Mouse (Mus musculus): ENCODE measurements around the gene Scgn.

Scgn gene

DNA sequence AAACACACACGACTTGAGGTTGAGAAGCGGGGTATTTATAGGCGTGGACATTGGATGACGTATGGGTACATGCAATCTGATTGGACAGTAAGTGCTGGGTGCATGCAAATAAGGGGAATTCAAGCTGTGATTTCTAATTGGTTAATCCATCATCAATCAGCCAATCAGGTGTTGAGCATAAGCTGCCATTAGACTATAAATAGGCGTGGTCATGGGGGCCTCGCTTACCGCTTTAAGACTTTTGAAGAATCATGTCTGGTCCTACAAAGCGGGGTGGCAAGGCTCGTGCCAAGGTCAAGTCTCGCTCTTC, 56.8 kb downstream of the Scgn start, which contains the start of gene Hist1h2aa:
Gene Hist1h2aa, plus strand, starts transcription at position 252 of the 310 bp plus-strand sequence.
- DNase-seq (ENCODE audit: low spot score): no peak

DNA sequence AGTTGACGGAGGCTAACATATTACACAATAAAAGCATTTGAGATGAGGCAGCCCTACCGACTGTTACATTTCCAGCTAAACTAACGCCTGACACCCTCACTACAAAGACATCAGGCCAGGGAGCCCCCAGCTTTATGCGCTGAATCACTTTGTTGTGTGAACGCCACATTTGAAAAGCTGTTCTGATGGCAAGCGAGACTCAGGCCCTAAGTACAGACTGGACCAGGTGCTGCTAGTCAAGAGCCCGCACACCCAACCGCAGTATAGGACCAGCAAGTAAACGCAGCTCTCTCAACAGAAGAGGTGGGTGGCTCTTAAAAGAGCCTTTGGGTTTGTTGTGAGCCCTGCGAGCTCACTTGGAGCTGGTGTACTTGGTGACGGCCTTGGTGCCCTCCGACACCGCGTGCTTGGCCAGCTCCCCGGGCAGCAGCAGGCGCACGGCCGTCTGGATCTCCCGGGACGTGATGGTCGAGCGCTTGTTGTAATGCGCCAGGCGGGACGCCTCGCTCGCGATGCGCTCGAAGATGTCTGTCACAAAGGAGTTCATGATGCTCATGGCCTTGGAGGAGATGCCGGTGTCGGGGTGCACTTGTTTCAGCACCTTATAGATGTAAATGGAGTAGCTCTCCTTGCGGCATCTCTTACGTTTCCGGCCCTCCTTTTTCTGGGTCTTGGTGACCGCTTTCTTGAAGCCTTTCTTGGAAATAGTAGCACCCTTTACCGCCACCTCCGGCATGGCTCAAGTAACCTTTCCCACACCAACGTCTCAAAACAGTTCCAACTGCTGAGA, 57.4 kb downstream of the Scgn start, which contains the start of gene Hist1h2ba:
Gene Hist1h2ba, minus strand, starts transcription at position 736 of the 790 bp plus-strand sequence.
- DNase-seq (ENCODE audit: low spot score): no peak

- DNase-seq (ENCODE audit: low spot score): no peak
These were observed 60.1 kb downstream of the Scgn start for GRCm38 (mm10) chr13:23930904-23931303.

- no peak for DNase-seq (ENCODE audit: low spot score)
These were observed 60.6 kb downstream of the Scgn start for GRCm38 (mm10) chr13:23930461-23930860.

- DNase-seq (ENCODE audit: low spot score): no peak
These were observed 62.4 kb downstream of the Scgn start for GRCm38 (mm10) chr13:23928637-23929036.

DNA sequence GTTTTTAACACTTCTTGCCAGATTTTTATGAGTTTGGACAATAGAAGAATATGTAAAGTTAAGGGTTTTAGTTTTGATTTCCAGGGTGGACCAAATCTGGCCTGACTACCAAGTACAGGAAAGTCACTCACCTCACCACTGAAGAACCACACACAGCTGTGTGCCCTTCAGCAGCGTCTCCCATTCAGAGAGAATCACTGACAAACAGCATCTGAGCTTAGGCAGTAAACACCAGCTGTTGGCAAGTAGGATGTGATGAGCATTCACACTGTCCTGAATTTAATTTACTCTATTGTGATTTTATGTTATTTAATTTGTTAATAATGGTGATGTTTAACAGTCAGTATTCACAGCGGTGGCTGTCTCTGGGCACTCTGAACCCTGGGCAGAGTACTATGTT, 65.2 kb downstream of the Scgn start:
- no peak for DNase-seq (ENCODE audit: low spot score)

DNA sequence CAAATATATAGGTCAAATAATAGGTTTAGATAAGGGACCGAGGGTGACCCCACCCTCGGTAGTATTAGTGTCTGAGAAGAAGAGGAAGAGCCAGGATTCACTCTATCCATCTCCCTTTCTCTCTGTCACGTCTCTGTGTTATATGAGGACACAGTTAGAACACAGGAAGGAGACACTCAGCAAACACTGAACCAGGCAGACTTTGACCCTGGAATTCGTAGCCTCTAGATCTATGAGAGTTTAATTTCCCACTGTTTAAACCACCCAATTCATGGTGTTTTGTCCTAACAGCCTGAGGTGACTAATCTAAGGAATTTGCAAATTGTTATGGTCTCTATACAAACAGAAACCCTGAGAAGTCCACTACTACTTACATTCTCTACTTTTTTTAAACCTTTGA, 73.3 kb downstream of the Scgn start:
- no peak for DNase-seq (ENCODE audit: low spot score)

DNA sequence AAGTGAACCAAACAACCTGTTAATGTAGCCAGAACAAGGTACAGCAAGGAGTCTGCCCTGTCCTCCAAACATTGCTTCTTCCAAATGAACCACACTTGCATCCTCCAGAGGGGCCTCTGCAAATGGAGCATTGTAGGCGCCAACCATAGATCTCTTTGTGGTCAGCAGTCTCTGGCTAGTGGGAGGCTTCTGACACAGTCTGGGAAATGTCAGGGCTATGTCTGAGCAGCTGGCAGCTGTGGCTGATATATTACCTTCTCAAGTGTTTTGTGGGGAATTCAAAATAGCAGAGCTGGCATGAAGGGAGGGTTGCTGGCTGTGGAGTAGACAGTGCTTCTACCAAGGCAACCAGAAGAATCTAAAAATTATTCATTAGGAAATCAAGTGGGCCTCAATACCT, 74.9 kb downstream of the Scgn start:
- DNase-seq (ENCODE audit: low spot score): no peak

- no peak for DNase-seq (ENCODE audit: low spot score)
These were observed 76.4 kb downstream of the Scgn start, which contains the start of gene Slc17a4 for GRCm38 (mm10) chr13:23914376-23915167. Slc17a4 (minus strand) TSS chr13:23915009.

DNA sequence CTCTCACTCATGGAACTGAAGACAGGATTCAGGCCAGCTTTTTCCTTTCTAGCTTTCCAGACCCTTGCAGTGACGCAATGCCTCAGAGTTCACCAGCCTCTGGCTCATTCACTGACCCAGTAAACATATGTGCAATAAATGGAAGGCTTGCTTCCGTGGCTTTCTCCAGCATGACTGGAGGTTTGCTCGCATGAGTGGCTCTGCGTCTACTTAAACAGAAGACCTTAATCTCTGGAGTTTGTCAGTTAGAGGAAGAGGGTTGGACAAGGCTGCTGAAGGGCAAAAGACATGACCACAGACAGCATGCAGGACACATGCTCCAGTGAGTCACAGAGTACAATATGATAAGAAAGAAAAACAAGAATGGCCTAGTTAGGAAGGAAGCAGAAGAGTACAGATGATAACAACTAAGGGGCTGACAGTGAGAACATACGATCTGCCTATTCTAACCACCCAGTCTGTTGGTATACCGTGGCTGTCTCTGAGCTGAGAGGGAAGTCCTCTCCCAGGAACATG, 77.2 kb downstream of the Scgn start:
- no peak for DNase-seq (ENCODE audit: low spot score)

GRCm38 (mm10) chr13:23911335-23911734, 79.7 kb downstream of the Scgn start:
- no peak for DNase-seq (ENCODE audit: low spot score)

DNA sequence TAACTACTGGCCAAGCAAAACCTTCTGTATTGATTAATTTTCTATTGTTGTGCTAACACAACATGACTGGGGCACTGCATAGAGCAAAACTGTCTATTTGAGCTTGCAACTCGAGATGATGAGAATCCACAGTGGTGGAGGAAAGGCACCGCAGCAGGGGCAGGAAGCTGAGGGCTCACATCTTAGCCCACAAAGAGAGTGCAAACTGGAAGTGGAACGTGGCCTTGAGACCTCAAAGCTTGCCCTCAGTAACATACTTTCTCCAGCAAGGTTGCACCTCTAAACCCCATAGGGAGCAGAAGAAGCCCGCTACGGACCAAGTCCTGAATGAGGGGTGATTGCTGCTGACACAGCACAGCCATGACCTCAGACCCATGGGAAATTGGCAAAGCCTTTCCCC, 80.9 kb downstream of the Scgn start:
- DNase-seq (ENCODE audit: low spot score): no peak

DNA sequence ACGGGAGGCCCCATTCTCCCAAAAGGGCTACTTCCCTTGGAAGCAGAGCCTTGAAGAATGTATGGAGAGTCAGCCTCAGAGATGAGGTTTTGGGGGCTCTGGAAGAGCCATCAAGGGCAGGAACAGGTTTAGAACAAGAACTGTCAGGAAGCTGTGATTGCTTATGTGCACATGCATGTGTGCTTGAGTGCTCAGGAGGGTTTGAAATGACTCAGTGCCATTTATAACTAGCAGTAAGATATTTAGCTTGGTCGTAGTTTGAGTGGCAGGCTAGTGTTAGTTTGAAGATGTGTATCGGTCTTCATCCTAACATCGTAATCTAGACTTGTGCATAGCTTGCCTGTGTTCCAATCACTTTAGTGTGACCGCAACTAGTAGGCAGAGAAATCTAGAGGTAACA, 84.1 kb downstream of the Scgn start:
- DNase-seq (ENCODE audit: low spot score): no peak

Data from T-cell, adult 2 months (primary cell).